Mouse (Mus musculus): ENCODE results near the gene Slc48a1.
A peak's percentile ranks its signal among the peaks of the same experiment; 100 is the strongest.

The Slc48a1 gene

DNA sequence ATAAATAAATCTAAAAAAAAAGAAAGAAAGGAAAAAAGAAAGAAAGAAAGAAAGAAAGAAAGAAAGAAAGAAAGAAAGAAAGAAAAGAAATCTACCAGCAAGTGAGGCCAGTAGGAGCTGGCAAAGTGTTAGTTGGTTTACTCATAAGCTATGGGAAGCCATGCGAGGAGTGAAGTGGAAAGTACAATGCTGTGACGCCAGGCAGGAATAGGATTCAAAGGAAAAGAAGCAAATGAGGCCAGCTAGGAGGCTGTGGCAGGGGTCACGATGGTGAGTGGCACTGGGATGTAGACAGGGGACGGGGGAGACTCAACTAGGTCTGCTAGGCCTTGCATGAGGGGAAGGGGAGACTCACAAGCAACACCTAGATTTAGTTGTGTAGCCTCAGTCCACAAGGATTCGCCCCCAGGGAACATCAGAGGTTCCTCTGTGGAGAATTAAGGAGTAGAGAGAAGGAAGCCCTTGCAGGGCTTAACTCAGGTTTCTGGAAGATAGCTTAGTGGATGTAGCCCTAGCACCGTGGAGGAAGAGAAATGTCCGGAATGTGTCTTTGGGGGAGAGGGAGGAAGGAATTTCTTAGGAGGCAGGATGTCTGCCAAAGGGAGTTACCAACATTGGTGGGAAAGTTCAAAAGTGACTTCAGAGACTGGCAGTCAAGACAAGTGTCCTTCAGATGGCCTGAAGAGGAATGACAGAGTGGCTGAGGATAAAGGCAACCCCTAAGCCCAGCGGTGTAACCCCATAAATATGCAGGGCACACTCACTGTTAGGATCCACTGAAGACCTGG lies at the start of gene Slc48a1:
Gene Slc48a1, plus strand, starts transcription at position 210 of the 788 bp plus-strand sequence.
- no peak for DNase-seq (ENCODE audit: low read depth, low spot score)

GRCm38 (mm10) chr15:97728804-97729203 lies 49.5 kb upstream of the Slc48a1 start:
- no peak for DNase-seq (ENCODE audit: low read depth, low spot score)

DNA sequence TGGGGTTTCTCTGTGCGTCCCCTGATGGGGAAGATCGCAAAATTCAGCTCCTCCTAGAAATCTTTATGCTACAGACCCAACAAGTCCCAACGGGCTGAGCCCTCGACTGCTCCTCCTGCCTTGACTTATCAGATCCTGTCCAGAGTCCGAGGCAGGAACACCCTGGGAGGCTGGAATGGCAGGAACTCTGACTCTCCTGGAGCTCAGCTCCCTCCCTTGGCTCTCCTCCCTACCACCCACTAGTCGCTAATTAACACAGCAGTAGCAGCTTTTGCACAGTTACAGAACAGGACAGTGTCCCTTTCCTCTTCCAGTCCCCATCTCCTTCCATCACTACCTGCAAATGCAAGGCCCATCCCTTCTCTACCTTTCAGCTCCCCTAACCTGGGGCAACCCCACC lies 48.0 kb upstream of the Slc48a1 start:
- DNase-seq (ENCODE audit: low read depth, low spot score): no peak

DNA sequence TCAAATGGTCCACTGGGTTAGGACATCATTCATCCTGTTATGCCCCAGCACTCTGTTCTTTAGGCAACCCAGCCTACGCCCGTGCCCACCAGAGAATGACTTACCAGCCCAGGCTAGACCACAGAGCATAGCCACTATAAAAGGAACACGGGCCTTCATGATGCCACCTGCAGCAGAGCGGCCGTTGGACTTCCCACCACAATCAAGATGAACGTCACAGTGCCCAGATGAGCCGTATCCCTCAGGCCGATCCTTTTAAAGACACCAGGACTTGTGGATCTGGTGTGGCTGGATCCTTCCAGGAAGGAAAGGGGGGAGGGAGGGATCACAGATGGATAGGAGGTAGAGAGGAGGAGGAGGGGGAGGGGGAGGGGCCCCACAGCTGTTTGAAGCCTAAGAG lies 47.2 kb upstream of the Slc48a1 start, which contains the start of gene Endou:
Gene Endou, minus strand, starts transcription at position 229 of the 400 bp plus-strand sequence.
- DNase-seq (ENCODE audit: low read depth, low spot score): no peak

DNA sequence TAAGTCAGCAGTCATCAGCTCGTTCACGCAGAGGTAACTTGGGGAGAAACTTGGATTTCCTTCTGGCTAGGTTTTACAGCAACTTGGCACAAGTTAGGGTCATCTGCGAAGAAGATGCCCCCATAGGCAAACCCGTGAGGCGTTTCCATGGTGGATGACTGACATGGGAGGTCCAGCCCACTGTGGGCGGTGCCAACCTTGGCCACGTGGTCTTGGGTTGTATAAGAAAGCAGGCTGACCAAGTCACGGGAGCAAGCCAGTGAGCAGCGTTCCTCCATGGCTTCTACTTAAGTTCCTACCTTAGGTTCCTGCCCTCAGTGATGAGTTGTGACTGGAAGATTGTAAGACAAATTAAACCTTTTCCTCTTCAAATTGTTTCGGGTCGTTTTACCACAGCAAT lies 46.3 kb upstream of the Slc48a1 start:
- no peak for DNase-seq (ENCODE audit: low read depth, low spot score)

GRCm38 (mm10) chr15:97738923-97739322 lies 39.4 kb upstream of the Slc48a1 start:
- DNase-seq (ENCODE audit: low read depth, low spot score): no peak

GRCm38 (mm10) chr15:97740283-97740732 lies 38.0 kb upstream of the Slc48a1 start:
- DNase-seq (ENCODE audit: low read depth, low spot score): peak; percentile 21

DNA sequence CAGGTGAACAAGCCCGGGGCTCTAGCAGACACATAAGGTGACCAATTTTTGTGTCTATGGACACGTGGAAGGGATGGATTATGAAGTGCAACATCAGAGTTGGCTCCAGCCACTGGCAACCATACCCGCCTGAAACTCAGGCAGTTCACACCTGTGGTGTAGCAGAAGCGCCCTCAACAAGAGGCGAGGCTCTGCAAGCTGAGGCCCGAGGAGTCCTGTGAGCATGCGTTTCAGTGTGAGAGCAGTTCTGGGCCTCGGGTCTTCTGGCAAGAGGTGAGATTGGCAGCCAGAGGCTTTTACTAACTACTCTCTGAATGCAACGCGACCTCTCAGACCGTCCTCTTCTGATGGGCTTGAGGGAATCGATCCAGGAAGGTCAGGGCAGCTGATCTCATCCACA lies 36.7 kb upstream of the Slc48a1 start:
- DNase-seq (ENCODE audit: low read depth, low spot score): no peak

DNA sequence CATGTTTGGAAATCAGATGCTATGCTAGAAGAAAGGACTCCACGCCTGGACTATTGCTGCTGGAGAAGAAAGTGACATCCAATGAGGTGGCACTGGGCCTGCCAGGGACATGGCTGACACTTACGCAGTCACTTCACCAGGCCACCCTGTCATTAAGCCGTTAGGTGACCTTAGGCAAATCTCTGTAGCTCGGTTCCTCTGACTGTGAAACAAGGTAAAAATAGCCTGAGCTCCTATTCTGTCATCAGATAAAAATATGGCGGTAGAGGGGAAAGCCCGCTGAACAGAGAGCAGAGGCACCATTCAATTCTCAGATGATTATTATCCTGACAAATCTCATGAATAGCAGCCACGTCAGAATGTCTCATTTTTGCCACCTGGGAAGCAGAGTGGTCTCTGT lies 36.2 kb upstream of the Slc48a1 start:
- no peak for DNase-seq (ENCODE audit: low read depth, low spot score)

DNA sequence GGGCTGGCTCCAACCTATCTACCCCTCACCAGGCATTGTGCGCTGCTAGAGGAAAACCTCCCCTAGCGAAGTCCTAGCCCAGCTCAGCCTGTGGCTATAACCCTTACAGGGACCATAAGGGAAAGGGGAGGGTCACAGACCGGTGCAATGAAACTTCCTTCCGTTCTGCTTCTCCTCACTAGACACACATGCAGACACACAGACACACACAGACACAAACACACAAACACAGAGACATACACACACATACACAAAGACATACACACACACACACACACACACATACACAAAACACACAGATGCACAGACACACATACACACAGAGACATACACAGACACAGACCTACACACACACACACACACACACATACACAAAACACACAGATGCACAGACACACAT lies 35.7 kb upstream of the Slc48a1 start:
- no peak for DNase-seq (ENCODE audit: low read depth, low spot score)

DNA sequence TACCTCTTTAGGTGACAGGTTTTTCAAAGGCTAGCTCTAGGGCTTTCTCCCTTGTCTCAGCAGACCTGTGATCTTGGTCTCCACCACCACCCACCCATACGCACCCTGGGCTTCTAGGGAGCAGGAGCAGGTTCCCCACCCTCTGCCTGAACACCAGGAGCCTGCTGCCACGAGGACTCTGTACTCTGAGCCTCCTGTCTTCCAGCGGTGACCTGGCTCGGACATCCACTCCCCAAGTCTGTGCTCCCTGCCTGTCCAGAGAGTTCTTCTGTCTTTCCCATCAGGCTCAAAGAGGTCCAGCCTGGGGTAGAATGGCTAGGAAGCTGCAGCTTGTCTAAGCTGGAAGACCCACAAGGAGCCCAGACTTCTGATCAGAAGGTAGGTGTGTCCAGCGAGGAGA lies 35.1 kb upstream of the Slc48a1 start:
- no peak for DNase-seq (ENCODE audit: low read depth, low spot score)

DNA sequence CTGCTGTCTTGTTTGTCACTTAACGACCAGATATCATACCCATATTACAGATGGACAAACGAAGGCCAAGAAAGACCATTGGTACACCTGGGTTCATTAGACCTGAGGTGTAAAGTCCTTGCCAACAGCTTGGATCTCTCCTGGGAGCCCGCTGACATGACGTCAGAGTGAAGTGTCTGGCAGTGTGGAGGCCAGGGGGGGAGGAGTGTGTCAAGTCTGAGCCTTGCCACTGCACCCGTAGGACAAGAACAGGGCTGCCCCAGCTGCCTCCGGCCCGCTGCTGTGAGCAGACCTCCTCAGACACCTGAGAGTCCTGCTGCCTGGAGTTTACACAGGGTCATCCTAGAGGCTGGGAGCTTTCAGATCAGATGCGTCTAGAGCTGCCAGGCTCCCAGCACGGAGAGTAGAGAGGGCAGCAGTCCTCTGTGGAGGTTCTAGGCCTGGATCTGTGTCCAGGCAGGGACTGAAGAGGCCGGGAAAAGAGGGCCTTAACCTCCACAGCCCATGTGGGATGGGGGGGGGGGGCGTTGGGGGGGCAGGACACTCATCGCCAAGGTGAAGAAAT lies 34.3 kb upstream of the Slc48a1 start:
- no peak for DNase-seq (ENCODE audit: low read depth, low spot score)

- DNase-seq (ENCODE audit: low read depth, low spot score): no peak
Measured at GRCm38 (mm10) chr15:97744930-97745329, 33.4 kb upstream of the Slc48a1 start.

GRCm38 (mm10) chr15:97745331-97745730 lies 33.0 kb upstream of the Slc48a1 start:
- DNase-seq (ENCODE audit: low read depth, low spot score): no peak

DNA sequence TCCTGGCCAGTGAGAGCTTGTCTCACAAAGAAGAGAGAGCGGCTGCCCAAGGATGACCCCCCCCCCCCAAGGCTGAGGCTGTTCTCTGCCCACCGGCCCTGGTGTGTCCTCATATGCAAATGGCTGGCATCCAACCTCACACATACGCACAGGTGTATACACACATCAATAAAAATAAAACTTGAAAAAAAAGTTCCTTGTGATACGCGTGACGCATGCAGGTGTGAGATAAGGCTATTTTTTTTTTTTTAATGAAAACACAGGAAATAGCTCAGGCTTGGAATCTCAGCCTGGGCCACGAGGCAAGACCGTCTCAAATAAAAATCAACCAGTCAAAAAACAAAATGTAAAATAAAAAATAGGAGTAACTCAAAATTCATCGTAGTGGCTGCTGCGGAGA lies 32.0 kb upstream of the Slc48a1 start:
- DNase-seq (ENCODE audit: low read depth, low spot score): no peak

- DNase-seq (ENCODE audit: low read depth, low spot score): no peak
Measured at GRCm38 (mm10) chr15:97746748-97747147, 31.6 kb upstream of the Slc48a1 start.

DNA sequence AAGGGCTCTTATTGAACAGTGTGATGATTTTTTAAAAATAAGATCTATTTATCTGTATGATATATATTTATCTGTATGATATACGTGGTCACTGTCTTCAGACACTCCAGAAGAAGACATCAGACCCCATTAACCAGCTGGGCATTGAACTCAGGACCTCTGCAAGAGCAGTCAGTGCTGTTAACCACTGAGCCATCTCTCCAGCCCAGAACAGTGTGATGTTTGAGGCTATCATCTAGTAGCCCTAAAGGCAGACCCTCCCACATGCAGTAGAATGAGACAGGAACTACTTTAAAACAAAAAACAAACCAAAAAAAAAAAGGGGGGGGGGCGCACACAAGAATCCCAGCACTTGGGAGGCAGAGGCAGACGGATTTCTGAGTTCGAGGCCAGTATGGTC lies 30.8 kb upstream of the Slc48a1 start:
- no peak for DNase-seq (ENCODE audit: low read depth, low spot score)

GRCm38 (mm10) chr15:97748309-97748708 lies 30.0 kb upstream of the Slc48a1 start:
- peak; percentile 35 for DNase-seq (ENCODE audit: low read depth, low spot score)

DNA sequence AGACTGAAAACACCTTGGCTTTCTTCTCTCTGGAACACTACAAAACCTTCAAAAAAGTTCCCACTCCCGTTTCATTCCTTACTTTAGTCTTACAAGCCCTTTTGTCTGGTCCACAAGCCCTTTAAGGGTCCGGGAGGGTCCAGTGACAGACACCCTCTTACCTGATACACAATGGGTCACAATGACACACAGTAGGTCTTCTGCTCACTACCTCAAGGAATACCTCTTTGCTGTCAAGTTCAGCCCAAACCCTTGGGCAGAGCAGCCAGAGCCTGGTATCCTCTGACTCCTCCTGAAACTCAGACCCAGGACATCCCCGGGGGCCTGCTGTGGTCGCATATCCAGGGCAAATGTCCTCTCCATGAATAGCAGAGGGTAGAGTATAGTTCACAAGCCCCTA lies 29.4 kb upstream of the Slc48a1 start:
- no peak for DNase-seq (ENCODE audit: low read depth, low spot score)

DNA sequence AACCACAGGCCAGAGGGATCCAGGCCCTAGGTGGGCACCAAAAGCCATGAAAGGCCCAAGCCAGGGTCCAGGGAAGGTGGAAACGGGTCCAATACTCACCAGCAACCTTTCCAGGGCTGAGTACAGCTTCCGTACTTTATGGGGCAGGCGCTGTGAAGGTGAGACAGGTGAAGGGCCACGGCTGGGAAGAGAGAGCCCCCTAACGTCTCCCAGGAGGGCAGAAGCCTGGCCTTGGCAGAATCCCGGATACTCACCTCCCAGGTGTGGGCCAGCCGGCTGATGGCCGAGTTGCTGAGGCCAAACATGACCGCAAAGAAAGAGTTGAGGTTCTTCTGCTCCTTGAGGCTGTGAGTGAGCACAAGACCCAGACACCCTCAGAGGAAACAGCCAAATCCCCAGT lies 28.9 kb upstream of the Slc48a1 start:
- DNase-seq (ENCODE audit: low read depth, low spot score): no peak

DNA sequence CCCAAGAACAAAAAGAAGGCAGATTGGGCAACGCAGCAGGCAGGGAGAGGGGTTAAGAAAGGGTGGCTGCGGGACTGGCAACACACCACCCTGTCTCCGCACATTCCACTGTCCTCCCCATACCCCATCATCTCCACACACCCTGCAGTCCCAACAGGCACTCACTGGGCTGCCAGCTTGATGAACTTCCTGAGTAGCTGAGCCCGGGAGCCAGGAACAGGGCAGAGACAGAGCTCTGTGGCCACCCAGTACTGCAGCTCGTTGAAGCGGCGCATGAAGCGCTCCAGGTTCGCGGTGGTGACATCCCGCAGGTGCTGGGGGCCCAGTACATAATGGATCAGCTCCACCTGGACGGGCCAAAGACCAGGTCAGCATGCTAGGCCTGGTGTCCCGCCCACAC lies 28.5 kb upstream of the Slc48a1 start:
- no peak for DNase-seq (ENCODE audit: low read depth, low spot score)

DNA sequence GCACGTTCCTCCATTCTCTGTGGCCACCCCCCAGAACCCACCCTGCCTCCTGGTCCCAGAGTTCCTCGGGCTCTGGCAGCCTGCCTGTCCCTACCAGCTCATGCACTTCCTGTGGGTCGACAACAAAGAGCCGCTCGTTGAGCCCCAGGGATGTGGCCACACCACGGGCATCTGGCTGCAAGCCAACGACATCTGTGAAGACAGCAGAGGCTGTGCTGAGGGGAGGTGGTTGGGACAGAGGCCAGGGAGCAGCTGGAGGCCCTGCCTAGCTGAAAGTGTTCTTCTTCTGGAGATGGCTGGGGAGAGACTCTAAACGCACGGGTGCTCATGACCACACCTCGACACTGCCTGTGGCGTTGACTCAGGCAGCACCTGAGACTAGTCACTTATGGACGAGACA lies 27.6 kb upstream of the Slc48a1 start:
- peak; percentile 36 for DNase-seq (ENCODE audit: low read depth, low spot score)

DNA sequence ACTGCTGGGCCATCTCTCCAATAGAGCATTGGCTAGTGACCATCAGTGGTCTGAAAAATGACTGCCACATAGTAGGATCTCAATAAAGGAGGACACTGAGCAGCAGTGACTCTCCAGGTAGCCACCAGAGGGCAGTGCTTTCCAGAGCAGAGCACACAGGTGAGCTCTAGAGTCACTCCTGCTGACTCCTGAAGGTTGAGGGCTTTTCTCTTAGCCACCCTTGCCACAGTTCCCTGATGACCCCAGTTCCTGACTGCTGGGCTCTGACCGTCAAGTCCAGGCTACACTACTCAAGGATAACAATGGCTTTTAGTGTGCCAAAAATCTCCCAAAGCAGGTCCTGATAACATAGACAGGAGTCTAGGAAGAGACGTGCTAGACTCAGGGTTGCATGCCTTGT lies 26.6 kb upstream of the Slc48a1 start:
- peak; percentile 72 for DNase-seq (ENCODE audit: low read depth, low spot score)

All from CD4-positive, CD25-positive, alpha-beta regulatory T cell, adult 2 months (primary cell).